Comparison of ENCODE assay signal across 8 mouse cellular contexts in the genomic region with DNA sequence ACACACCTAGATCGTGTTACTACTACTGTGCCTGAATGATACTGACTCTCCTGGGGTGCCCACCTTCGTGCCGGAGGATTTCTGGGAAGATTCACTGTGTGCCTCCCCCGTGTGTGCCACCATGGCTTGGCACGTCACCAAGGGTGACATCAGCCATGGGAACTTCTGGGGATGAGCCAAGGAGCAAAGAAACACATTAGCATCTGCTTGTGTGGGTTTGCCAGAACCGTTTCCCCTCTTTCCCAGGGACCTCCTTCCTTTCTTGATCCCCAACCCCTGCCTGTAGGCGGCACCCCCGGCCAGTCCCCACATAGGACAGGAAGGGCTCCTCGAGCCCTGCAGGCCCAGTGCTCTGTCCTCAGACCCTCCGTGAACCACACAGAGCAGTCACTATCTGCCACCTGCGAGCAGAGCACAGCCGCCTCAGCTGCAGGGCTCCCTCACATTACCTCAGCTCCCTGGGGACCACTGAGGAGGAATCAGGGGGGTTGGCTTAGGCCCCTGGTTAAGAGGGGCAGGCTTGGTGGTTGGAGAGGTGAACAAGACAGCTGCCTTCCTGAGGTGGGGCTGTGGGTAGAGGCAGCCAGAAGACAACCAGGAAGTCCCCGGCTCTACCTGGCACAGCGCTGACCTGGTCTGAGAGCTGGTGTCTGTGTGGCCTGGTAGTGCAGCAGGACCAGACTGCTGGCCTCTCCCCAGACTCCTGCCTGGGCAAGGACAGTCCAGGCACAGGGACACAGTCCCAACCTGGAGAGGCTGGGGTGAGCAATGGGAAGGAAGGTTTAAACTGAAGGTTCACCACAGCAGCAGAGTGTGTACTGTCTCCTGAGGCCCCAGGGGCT. TPM values are rescaled to one million over a fixed set of nuclear protein-coding genes. Genes with fewer than 3 reads are reported as not detected.
DNase-seq lines count a peak whose midpoint lies in the region; ATAC-seq and TF ChIP-seq lines count a peak whose summit lies in the region.
"Had no signal": no experiment of that assay in that cellular context is flagged by ENCODE, and none has a peak within 500 bp of the region (broad histone marks: within the 10 kb centered on the region; RNA-seq: fewer than 3 reads in every experiment).

No protein-coding gene starts in this region.

- H3K9ac ChIP-seq in neural tube, embryonic 13.5 days: peak overlapping the region; percentile 18; the same call in 1 of the 2 replicates
- H3K9ac ChIP-seq: limb, embryonic 13.5 days had no signal

- peak; percentile 60 for ATAC-seq in neural tube, embryonic 13.5 days (ENCODE audit: low read depth)
- peak; percentile 60 for ATAC-seq in frontal cortex, adult (ENCODE audit: low TSS enrichment)

- intact Hi-C loops in left cerebral cortex, postnatal 25 days (cut with DNase I): no loop called here

- no peak for TF ChIP-seq CTCF in brain, embryonic 14.5 days (IDR thresholded peaks at IDR 0.05; ENCODE audit: borderline replicate concordance, extremely low read depth, insufficient read depth, insufficient read length)

- H3K4me2 ChIP-seq in neural tube, embryonic 13.5 days: no peak overlapping the region
- H3K4me2 ChIP-seq: limb, embryonic 13.5 days had no signal

- no peaks in the 10 kb centered on the region for H3K9me3 ChIP-seq in neural tube, embryonic 13.5 days
- H3K9me3 ChIP-seq: limb, embryonic 13.5 days had no signal

- 56% methylated on average over 14 of the region's 14 CpGs for WGBS in neural tube, embryonic 13.5 days

- H3K27me3 ChIP-seq in neural tube, embryonic 13.5 days: no peaks in the 10 kb centered on the region
- H3K27me3 ChIP-seq: limb, embryonic 13.5 days had no signal

- H3K27ac ChIP-seq in neural tube, embryonic 13.5 days (replicated peaks): peak overlapping the region; percentile 71
- H3K27ac ChIP-seq: limb, embryonic 13.5 days had no signal

- DNase-seq in neural tube, embryonic 10.5 days (ENCODE audit: extremely low spot score, low spot score): no peak
- peak; percentile 90 for DNase-seq in brain, embryonic 14.5 days (ENCODE audit: low read depth)
- DNase-seq in left cerebral cortex, postnatal 25 days (ENCODE audit: low spot score in 2 of 2): peak; percentile 61 to 83
- DNase-seq in spleen, adult 12 weeks (ENCODE audit: low spot score): peak; percentile 32
- DNase-seq in embryo, embryonic 10 days (ENCODE audit: low spot score): no peak

- peaks cover 48% of the 10 kb centered on the region for H3K4me1 ChIP-seq in neural tube, embryonic 13.5 days (replicated peaks)

- no peak for TF ChIP-seq POLR2A in brain, embryonic 14.5 days (IDR thresholded peaks at IDR 0.05; ENCODE audit: borderline replicate concordance, extremely low read depth, insufficient read depth, insufficient read length, poor library complexity, severe bottlenecking)

- H3K36me3 ChIP-seq in neural tube, embryonic 13.5 days: peaks cover 24% of the 10 kb centered on the region; the same call in 1 of the 2 replicates

- H3K4me3 ChIP-seq in neural tube, embryonic 13.5 days: no peak overlapping the region
- H3K4me3 ChIP-seq: limb, embryonic 13.5 days had no signal

RNA-seq across cellular contexts. Expression of gene Tldc1, which starts 28.4 kb away (rescaled TPM):
- polyA plus RNA-seq in neural tube, embryonic 13.5 days (2015; fragmentation: Nextera tagmentation; extraction: Ambion mirVana): 9.8 and 14.6 TPM in 2 replicates
- 13.5 and 16.1 TPM in 2 replicates for polyA plus RNA-seq in brain, embryonic 14.5 days (2012; rRNA removed)
- total RNA-seq in left cerebral cortex, postnatal 25 days (2021): 10 to 100 TPM; 17.0 to 17.4 TPM

RNA-seq across cellular contexts. Expression of gene Cotl1, which starts 33.7 kb away (rescaled TPM):
- polyA plus RNA-seq in neural tube, embryonic 13.5 days (2015; fragmentation: Nextera tagmentation; extraction: Ambion mirVana): 121 and 123 TPM in 2 replicates
- 273 and 336 TPM in 2 replicates for polyA plus RNA-seq in brain, embryonic 14.5 days (2012; rRNA removed)
- total RNA-seq in left cerebral cortex, postnatal 25 days (2021): 10 to 100 TPM; 57.2 to 62.6 TPM

RNA-seq across cellular contexts. Expression of gene Klhl36, which starts 55.4 kb away (rescaled TPM):
- polyA plus RNA-seq in neural tube, embryonic 13.5 days (2015; fragmentation: Nextera tagmentation; extraction: Ambion mirVana): 12.3 and 12.4 TPM in 2 replicates
- 16.2 and 17.6 TPM in 2 replicates for polyA plus RNA-seq in brain, embryonic 14.5 days (2012; rRNA removed)
- 1 to 10 TPM; 5.4 to 6.0 TPM for total RNA-seq in left cerebral cortex, postnatal 25 days (2021)

Comparison
In these comparisons a context has a peak if more than half of its experiments do, and no peak if none do; other contexts are left out.
1. DNase-seq: peak in brain, embryonic 14.5 days (single experiment), left cerebral cortex, postnatal 25 days (2 of 2) and spleen, adult 12 weeks (single experiment); none in neural tube, embryonic 10.5 days (single experiment) and embryo, embryonic 10 days (single experiment).